Mouse (Mus musculus): ENCODE data around the gene Ebf1.

The Ebf1 gene

GRCm38 (mm10) chr11:44702716-44703486, 85.8 kb downstream of the Ebf1 start:
- no peak for TF ChIP-seq GATA4 (IDR thresholded peaks at IDR 0.05; ENCODE audit: insufficient replicate concordance, low read length)

DNA sequence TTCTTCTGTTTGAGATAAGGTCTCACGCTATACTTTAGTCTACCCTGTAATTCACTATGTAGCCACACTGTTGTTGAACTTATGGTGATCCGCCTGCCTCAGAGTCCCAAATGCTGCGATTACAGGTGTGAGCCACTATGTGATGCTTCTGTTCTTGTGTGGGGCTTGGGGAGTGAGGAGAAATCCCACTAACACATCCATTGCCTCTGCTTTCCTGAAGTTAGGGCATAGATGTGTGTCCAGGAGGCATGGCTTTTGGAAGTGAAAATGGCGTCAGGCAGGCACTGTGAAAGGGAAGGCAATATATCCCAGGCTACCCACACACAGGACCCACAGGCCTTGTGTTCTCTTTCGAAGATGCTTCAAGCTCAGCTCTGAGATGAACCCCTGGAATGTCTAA, 86.8 kb downstream of the Ebf1 start:
- no peak for TF ChIP-seq GATA4 (IDR thresholded peaks at IDR 0.05; ENCODE audit: insufficient replicate concordance, low read length)

DNA sequence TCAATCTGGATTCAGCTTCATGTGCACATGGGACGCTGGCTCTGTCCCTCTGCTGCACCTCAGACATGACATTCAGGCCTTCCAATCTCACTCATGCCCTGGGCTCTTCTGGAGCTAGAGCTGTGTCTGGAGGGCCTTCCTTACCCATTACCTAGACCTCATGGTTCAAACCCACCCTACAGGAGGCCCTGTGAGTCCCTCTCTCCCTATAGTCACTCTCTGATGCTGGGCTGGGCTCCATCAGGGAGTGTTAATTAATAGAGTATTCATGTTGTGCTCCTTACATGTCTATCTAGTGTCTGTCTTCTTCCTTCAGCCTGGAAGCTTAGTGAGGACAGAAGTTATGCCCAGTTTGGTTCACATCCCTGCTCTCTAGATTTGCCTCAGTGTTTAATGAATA, 88.7 kb downstream of the Ebf1 start:
- TF ChIP-seq GATA4 (IDR thresholded peaks at IDR 0.05; ENCODE audit: insufficient replicate concordance, low read length), result no peak

GRCm38 (mm10) chr11:44706386-44706785, 89.3 kb downstream of the Ebf1 start:
- TF ChIP-seq GATA4 (IDR thresholded peaks at IDR 0.05; ENCODE audit: insufficient replicate concordance, low read length), result no peak

DNA sequence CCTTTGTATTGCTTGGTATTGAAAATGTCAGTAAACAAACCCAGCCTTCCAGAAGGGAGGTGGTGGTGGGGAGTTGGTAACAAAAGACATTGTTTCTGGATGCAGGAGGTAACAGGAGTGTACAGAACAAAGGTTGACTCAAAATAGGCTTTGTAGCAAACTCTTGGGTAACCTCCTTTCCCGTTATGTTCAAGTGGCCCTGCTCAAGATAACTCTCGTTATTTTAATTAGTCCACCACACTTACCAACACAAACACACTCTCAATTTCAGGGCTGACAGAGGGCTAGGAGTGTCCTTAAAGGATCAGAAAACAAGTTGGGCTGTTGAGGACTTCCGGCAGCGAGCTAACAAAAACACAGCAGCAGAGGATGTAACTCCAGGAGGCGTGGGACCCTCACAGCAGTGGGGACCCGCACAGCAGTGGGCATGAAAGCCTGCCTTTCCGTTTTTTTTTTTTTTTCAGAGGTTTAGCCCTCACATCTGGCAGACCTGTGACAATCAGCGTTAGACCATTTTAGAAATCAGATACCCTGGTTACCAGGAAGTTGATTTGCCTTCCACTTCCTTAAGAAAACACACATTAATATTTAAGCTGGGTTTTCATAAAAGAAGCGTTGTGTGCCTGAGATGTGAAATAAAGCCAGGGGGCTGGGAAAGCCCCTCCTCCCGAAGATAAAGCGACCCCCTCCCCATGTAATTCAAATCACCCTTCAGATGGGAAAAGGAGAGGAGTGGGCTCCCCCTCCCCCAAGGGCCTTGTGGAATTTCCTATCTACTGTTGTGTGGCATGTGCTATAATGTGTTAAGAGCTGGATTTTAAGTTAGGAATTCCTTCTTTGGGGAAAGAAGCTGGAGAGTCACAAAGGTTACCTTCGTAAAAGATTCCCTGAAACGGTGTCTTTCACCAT, 90.5 kb downstream of the Ebf1 start:
- no peak for TF ChIP-seq GATA4 (IDR thresholded peaks at IDR 0.05; ENCODE audit: insufficient replicate concordance, low read length)

DNA sequence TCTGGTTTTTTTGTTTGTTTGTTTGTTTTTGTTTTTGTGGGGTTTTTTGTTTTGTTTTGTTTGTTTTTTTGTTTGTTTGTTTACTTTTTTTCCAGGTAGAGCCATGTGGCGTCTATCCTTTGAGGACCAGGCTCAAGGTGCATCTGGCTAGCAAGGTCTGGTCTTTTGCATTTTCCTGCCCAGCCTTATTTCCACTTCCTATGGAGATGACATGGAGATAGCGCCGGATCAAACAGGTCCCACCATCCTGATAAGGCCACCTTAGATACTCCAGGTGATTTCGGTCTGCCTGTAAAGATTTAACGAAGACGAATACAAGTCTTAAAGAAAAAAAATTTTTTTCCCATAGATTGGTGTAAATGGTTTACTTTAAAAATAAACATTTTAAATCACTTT, 91.2 kb downstream of the Ebf1 start:
- no peak for TF ChIP-seq GATA4 (IDR thresholded peaks at IDR 0.05; ENCODE audit: insufficient replicate concordance, low read length)

DNA sequence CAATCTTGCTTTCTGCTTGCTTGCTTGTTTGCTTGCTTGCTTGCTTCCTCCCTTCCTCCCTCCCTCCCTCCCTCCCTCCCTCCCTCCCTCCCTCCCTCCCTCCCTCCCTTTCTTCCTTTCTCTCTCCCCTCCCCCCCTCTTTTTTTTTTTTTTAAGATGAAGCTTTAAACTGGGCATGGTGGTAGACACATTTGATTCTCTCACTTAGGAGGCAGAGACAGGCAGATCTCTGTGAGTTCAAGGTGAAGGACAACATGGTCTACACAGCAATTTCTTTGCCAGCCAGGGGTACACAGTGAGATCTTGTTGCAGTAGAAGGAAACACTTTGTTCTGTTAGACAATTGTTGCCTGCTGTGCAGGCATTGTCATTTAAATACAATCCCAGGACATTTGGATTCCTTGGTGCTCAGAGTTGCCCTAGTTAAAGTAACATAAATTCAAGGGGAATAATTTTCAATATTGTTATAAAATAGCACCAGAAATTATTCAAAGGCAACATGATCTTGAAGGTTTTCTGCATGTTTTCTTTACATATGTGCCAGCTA, 92.0 kb downstream of the Ebf1 start:
- no peak for TF ChIP-seq GATA4 (IDR thresholded peaks at IDR 0.05; ENCODE audit: insufficient replicate concordance, low read length)

DNA sequence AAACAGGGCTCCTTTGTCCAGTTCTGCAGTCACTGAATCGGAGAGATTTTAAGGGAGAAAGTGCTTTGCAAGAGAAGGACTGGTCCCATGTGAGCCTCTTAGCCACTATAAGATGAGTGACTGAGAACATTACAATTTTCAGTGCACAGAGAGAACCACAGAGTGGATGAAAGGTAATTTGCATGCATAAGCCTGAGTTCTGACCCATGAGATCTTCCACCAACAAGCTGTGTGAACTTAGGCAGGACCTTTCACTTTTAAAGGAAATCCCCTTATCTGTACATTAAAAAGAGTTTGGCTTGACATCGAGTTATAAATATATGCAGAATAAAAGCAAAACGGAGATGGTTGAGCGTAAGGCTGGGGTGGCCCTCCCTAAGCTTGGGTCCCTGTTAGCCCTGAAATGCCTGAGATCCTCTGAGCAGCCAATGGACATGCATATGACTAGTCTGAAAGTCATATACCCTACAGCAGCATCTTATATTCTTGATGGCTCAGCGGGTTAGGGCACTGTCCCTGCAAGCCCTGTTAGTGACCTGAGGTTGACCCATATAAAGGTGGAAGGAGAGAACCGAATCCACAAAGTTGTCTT, 92.8 kb downstream of the Ebf1 start:
- no peak for TF ChIP-seq GATA4 (IDR thresholded peaks at IDR 0.05; ENCODE audit: insufficient replicate concordance, low read length)

DNA sequence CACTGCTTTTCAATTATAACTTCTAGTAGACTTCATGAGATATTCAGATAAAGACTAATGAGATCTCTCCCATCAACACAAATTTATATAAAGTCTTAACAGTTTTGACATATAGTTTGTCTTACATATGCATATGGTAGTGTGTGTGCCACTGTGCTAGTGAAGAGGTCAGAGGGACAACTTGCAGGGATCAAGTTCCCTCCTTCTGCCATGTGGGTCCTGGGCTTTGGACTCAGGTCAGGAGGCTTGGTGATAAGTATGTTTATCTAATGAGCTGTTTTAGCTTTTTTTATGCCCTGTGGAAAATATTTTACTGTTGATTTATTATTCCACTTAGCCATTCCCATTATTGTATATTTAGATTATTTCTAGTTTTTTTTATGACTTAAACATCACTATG, 93.7 kb downstream of the Ebf1 start:
- TF ChIP-seq GATA4 (IDR thresholded peaks at IDR 0.05; ENCODE audit: insufficient replicate concordance, low read length), result no peak

DNA sequence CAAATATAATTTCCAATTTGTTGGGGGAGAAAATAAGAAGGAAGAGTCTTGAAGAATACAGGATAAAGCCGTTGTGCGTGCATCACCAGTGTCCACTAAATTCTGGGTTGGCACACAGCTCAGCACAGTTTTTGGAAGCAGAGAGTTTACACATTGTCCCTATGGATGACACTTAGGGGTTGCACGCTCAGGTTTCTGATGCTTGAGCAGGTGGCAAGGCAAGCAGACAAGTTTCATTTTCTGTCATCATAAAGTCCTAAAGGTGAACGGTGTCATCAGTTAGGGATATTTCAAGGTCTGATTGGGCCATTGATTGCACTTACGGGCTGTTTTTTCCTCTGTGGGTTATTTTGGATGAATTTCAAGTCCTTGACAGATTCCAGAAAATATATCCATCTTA, 97.1 kb downstream of the Ebf1 start:
- no peak for TF ChIP-seq GATA4 (IDR thresholded peaks at IDR 0.05; ENCODE audit: insufficient replicate concordance, low read length)

DNA sequence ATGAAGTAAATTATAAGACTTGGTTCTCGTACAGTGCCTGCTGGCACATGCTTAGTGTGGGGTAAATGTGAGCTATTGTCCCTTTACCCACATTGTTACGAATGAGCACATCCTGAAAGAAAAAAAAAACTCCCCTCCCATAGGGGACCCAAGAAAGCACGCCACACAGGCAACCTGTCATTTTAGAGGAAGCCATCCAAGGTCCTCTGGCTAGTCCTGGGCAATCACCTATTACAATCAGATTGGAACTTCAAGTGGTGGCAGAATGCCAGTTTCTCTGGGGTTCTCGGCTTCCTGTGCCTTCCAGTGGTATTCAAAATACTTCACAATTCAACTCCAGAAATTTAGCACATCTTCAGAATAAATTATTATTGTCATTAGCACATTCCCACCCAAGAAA, 98.7 kb downstream of the Ebf1 start:
- TF ChIP-seq GATA4 (IDR thresholded peaks at IDR 0.05; ENCODE audit: insufficient replicate concordance, low read length), result no peak

GRCm38 (mm10) chr11:44716928-44717327, 99.8 kb downstream of the Ebf1 start:
- no peak for TF ChIP-seq GATA4 (IDR thresholded peaks at IDR 0.05; ENCODE audit: insufficient replicate concordance, low read length)

- no peak for TF ChIP-seq GATA4 (IDR thresholded peaks at IDR 0.05; ENCODE audit: insufficient replicate concordance, low read length)
Observed at GRCm38 (mm10) chr11:44717636-44718035, 100.5 kb downstream of the Ebf1 start.

DNA sequence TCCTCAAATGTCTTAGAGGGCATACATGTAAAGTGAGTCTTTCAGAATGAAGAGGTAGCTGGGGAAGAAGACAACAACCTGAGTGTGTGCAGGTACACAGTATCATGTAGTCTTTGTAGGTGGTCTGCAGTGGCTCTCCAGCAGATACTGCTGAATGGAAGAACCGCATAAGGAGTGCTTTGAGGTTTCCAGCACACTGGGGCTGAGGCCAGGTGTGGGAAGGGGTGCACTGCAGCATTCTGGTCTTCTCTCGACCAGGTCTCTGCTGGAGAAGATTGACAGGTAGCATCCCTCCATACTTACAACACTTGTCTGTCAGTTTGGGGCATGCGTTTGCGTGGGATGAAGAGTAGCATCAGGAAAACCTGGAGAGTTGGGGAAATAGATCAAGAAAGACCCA, 104.9 kb downstream of the Ebf1 start:
- TF ChIP-seq GATA4 (IDR thresholded peaks at IDR 0.05; ENCODE audit: insufficient replicate concordance, low read length), result no peak

DNA sequence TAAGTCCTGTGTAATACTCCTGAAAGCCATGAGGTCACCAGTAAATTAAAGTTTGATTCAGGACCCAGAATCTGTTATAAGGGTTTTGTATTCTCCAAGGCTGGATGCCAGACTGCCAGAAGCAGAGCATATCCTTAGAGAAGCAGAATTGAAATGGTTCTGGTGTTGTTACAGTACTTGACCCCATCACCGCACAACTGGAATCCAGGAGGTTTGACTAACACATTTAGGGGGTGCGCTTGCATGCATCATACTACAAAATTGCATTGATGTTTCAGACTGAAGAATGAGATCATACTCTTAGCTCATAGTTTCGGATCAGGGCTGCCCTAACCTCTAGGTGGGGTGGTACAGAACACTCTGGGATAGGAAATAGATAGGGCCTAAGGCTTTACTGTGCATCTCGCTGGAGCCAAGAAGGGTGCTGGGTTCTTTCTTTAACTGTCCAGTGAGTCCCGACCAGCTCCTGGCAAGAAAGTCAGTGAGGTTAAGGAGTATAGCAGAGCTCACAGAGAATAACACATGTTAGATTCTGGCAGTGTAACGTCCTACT, 106.9 kb downstream of the Ebf1 start:
- TF ChIP-seq GATA4 (IDR thresholded peaks at IDR 0.05; ENCODE audit: insufficient replicate concordance, low read length), result no peak
